Mouse (Mus musculus): ENCODE data around the gene Opcml.

- TF ChIP-seq CTCF (IDR thresholded peaks at IDR 0.05) (no peak), POLR2A (IDR thresholded peaks at IDR 0.05; ENCODE audit: insufficient read depth, low read depth, low read length) (no peak), EP300 (IDR thresholded peaks at IDR 0.05; ENCODE audit: insufficient read depth, low read depth, low read length) (no peak)
Observed at GRCm38 (mm10) chr9:28262021-28262420, 471.4 kb downstream of the Opcml start.
